ENCODE assay signal across 12 mouse cellular contexts in the genomic region with DNA sequence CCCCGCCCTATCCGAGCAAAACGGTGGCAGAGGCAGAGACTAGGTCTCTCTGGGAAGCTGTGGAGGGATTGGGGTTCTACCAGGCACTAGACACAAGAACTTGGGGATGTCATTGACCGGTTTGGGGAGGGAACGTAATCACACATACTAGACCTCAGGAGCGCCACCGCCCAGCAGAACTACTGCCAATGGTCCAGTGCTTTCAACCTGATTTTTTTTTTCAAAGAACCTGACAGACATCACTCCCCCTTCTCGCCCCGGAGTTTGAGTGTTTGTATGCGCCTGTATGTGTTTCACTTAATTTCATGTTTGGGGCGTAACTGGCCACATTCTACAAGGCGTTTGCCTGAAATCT. TPM values are rescaled to one million over a fixed set of nuclear protein-coding genes. Genes with fewer than 3 reads are reported as not detected.
DNase-seq lines count a peak whose midpoint lies in the region; ATAC-seq and TF ChIP-seq lines count a peak whose summit lies in the region.
"Had no signal": no experiment of that assay in that cellular context is flagged by ENCODE, and none has a peak within 500 bp of the region (broad histone marks: within the 10 kb centered on the region; RNA-seq: fewer than 3 reads in every experiment).

No protein-coding gene starts in this region.

- TF ChIP-seq EP300 in liver, embryonic 14.5 days (IDR thresholded peaks at IDR 0.05; ENCODE audit: low read depth): no peak

- H3K27me3 ChIP-seq in heart, embryonic 11.5 days (ENCODE audit: control insufficient read depth, insufficient read depth, low read length): peaks cover 40% of the 10 kb centered on the region
- H3K27me3 ChIP-seq in E14TG2a.4 (ENCODE audit: insufficient read depth, low read length): peaks cover 53% of the 10 kb centered on the region
- H3K27me3 ChIP-seq in forebrain, embryonic 16.5 days (replicated peaks; ENCODE audit: control insufficient read depth, insufficient read depth, low read length): peaks cover 6% of the 10 kb centered on the region; the same call in 1 of the 2 replicates
- peaks cover 14% of the 10 kb centered on the region for H3K27me3 ChIP-seq in liver, embryonic 14.5 days (ENCODE audit: control insufficient read depth, insufficient read depth, low read length)

- no peak overlapping the region for H3K27ac ChIP-seq in heart, embryonic 11.5 days (ENCODE audit: low read depth, low read length)
- H3K27ac ChIP-seq in forebrain, embryonic 16.5 days (ENCODE audit: low read length): no peak overlapping the region
- no peak overlapping the region for H3K27ac ChIP-seq in liver, embryonic 14.5 days

- no peak for TF ChIP-seq CTCF in E14TG2a.4 (conservative IDR thresholded peaks at IDR 0.05; ENCODE audit: low read length)
- TF ChIP-seq CTCF in liver, embryonic 14.5 days (IDR thresholded peaks at IDR 0.05; ENCODE audit: low read depth): no peak

- no peak for DNase-seq in heart, postnatal 10 days
- DNase-seq in liver, embryonic 14.5 days (ENCODE audit: low read depth in 3 of 3, low spot score in 3 of 3): no peak
- no peak for DNase-seq in spleen, adult 18-20 months
- no peak for DNase-seq in retina, postnatal 1 day
- no peak for DNase-seq in kidney, postnatal 4 days
- DNase-seq: gastrocnemius, postnatal 25 days; thymus, adult 18-20 months had no signal

- H3K9ac ChIP-seq in heart, embryonic 11.5 days (ENCODE audit: low read depth, low read length): no peak overlapping the region
- H3K9ac ChIP-seq in forebrain, embryonic 16.5 days (replicated peaks; ENCODE audit: low read depth, low read length): peak overlapping the region; percentile 47
- no peak overlapping the region for H3K9ac ChIP-seq in liver, embryonic 14.5 days (replicated peaks)

- ATAC-seq in heart, embryonic 11.5 days (replicated peaks; ENCODE audit: insufficient number of reproducible peaks, low FRiP score, low TSS enrichment): no peak
- no peak for ATAC-seq in forebrain, embryonic 16.5 days
- ATAC-seq in liver, embryonic 14.5 days (ENCODE audit: insufficient read depth): no peak

- H3K9me3 ChIP-seq in heart, embryonic 11.5 days (replicated peaks; ENCODE audit: control insufficient read depth, low read length): no peaks in the 10 kb centered on the region
- no peaks in the 10 kb centered on the region for H3K9me3 ChIP-seq in E14TG2a.4 (ENCODE audit: low read length)
- H3K9me3 ChIP-seq in forebrain, embryonic 16.5 days (ENCODE audit: control insufficient read depth, low read length): no peaks in the 10 kb centered on the region
- H3K9me3 ChIP-seq in liver, embryonic 14.5 days (ENCODE audit: control insufficient read depth, low read length): no peaks in the 10 kb centered on the region

- intact Hi-C loops in heart, postnatal 10 days (cut with DNase I): no loop called here

- WGBS in heart, embryonic 11.5 days (ENCODE audit: insufficient replicate concordance): 4% methylated on average over 12 of the region's 12 CpGs
- WGBS in forebrain, embryonic 16.5 days: 2% methylated on average over 12 of the region's 12 CpGs
- 5% methylated on average over 12 of the region's 12 CpGs for WGBS in liver, embryonic 14.5 days (ENCODE audit: insufficient replicate concordance)

- H3K4me2 ChIP-seq in heart, embryonic 11.5 days: peak overlapping the region; percentile 93
- H3K4me2 ChIP-seq in forebrain, embryonic 16.5 days (ENCODE audit: low read length): peak overlapping the region; percentile 88
- H3K4me2 ChIP-seq in liver, embryonic 14.5 days (ENCODE audit: low read depth): peak overlapping the region; percentile 33

- peak overlapping the region; percentile 50 for H3K4me3 ChIP-seq in heart, embryonic 11.5 days (ENCODE audit: low read depth, low read length)
- peak overlapping the region; percentile 79 for H3K4me3 ChIP-seq in E14TG2a.4 (replicated peaks; ENCODE audit: low read length)
- H3K4me3 ChIP-seq in forebrain, embryonic 16.5 days (replicated peaks; ENCODE audit: low read length): peak overlapping the region; percentile 57
- H3K4me3 ChIP-seq in liver, embryonic 14.5 days (ENCODE audit: insufficient read depth in 1 of 2, low read depth in 2 of 2, low read length in 2 of 2): peak overlapping the region in 1 of 2 experiments; percentile 20; a peak in 1 of 4 replicates

- H3K4me1 ChIP-seq in heart, embryonic 11.5 days (ENCODE audit: control insufficient read depth, insufficient read depth, low read length): peaks cover 5% of the 10 kb centered on the region; the same call in 1 of the 2 replicates
- H3K4me1 ChIP-seq in E14TG2a.4 (replicated peaks; ENCODE audit: low read depth, low read length): peaks cover 11% of the 10 kb centered on the region
- H3K4me1 ChIP-seq in forebrain, embryonic 16.5 days (replicated peaks; ENCODE audit: control insufficient read depth, insufficient read depth, low read length): peaks cover 12% of the 10 kb centered on the region
- H3K4me1 ChIP-seq in liver, embryonic 14.5 days (replicated peaks; ENCODE audit: control insufficient read depth in 2 of 2, insufficient read depth in 2 of 2, low read length in 1 of 2): no peaks in the 10 kb centered on the region

- no peaks in the 10 kb centered on the region for H3K36me3 ChIP-seq in heart, embryonic 11.5 days (ENCODE audit: control insufficient read depth, insufficient read depth, low read length)
- H3K36me3 ChIP-seq in E14TG2a.4 (ENCODE audit: insufficient read depth, low read length): no peaks in the 10 kb centered on the region
- no peaks in the 10 kb centered on the region for H3K36me3 ChIP-seq in forebrain, embryonic 16.5 days (ENCODE audit: control insufficient read depth, insufficient read depth)
- H3K36me3 ChIP-seq in liver, embryonic 14.5 days (replicated peaks; ENCODE audit: control insufficient read depth, insufficient read depth, low read depth): no peaks in the 10 kb centered on the region

RNA-seq across cellular contexts. Expression of gene Egfem1, which starts 1.1 kb away (rescaled TPM):
- 0.07 and 0.11 TPM in 2 replicates for polyA plus RNA-seq in heart, embryonic 11.5 days (2014; fragmentation: Nextera tagmentation; extraction: Ambion mirVana)
- under 1 TPM; 0.34 to 0.82 TPM for total RNA-seq in heart, postnatal 10 days (2021)
- polyA plus RNA-seq in forebrain, embryonic 16.5 days (2015; fragmentation: Nextera tagmentation; extraction: Ambion mirVana): 4.0 and 7.4 TPM in 2 replicates
- polyA plus RNA-seq in liver, embryonic 14.5 days (2012; rRNA removed): 0.06 and 0.12 TPM in 2 replicates
- 0.19 and 0.36 TPM in 2 replicates for polyA plus RNA-seq in liver, embryonic 14.5 days (2014; fragmentation: Nextera tagmentation; extraction: Ambion mirVana)
- total RNA-seq: gastrocnemius, postnatal 25 days; monocyte, adult 5-6 weeks had no signal
- polyA plus RNA-seq: C2C12 had no signal

Comparison
In these comparisons a context has a peak if more than half of its experiments do, and no peak if none do; other contexts are left out.
1. H3K4me2 ChIP-seq: peak in every context shown above with its lines; median percentile 93 in heart, embryonic 11.5 days; 88 in forebrain, embryonic 16.5 days; 33 in liver, embryonic 14.5 days.